Mouse (Mus musculus) urinary bladder, postnatal 14 days (tissue): ENCODE measurements around the gene Kit.

Source experiments
- DNase-seq: peaks from one replicate; pipeline ENCODE4 v3.0.0; 2021; ENCODE audit warnings: low spot score

Gene Kit

GRCm38 (mm10) chr5:75632846-75633640 lies 58.3 kb downstream of the Kit start:
- DNase-seq, result no peak

GRCm38 (mm10) chr5:75635385-75635784 lies 60.7 kb downstream of the Kit start:
- DNase-seq, result no peak

- no peak for DNase-seq
Observed at GRCm38 (mm10) chr5:75640637-75641036, 65.9 kb downstream of the Kit start.

- no peak for DNase-seq
Observed at GRCm38 (mm10) chr5:75647046-75647445, 72.3 kb downstream of the Kit start.

GRCm38 (mm10) chr5:75650566-75650965 lies 75.8 kb downstream of the Kit start:
- no peak for DNase-seq

- no peak for DNase-seq
Observed at GRCm38 (mm10) chr5:75653431-75653830, 78.7 kb downstream of the Kit start.

GRCm38 (mm10) chr5:75658575-75658974 lies 83.9 kb downstream of the Kit start:
- DNase-seq, result no peak

GRCm38 (mm10) chr5:75660342-75660741 lies 85.6 kb downstream of the Kit start:
- DNase-seq, result no peak

- no peak for DNase-seq
Observed at GRCm38 (mm10) chr5:75662466-75662865, 87.8 kb downstream of the Kit start.

GRCm38 (mm10) chr5:75663768-75664167 lies 89.1 kb downstream of the Kit start:
- DNase-seq, result no peak

- no peak for DNase-seq
Observed at GRCm38 (mm10) chr5:75667083-75667482, 92.4 kb downstream of the Kit start.

GRCm38 (mm10) chr5:75671136-75671788 lies 96.5 kb downstream of the Kit start:
- no peak for DNase-seq

- DNase-seq, result no peak
Observed at GRCm38 (mm10) chr5:75676024-75676423, 101.3 kb downstream of the Kit start.

GRCm38 (mm10) chr5:75679896-75680295 lies 105.2 kb downstream of the Kit start:
- DNase-seq, result no peak

GRCm38 (mm10) chr5:75695162-75695809 lies 120.6 kb downstream of the Kit start:
- DNase-seq, result no peak

- no peak for DNase-seq
Observed at GRCm38 (mm10) chr5:75696960-75697359, 122.2 kb downstream of the Kit start.

- no peak for DNase-seq
Observed at GRCm38 (mm10) chr5:75698556-75698955, 123.8 kb downstream of the Kit start.

GRCm38 (mm10) chr5:75699081-75699480 lies 124.4 kb downstream of the Kit start:
- DNase-seq, result no peak

- DNase-seq, result no peak
Observed at GRCm38 (mm10) chr5:75699516-75699915, 124.8 kb downstream of the Kit start.

GRCm38 (mm10) chr5:75701662-75702061 lies 126.9 kb downstream of the Kit start:
- DNase-seq, result no peak

- no peak for DNase-seq
Observed at GRCm38 (mm10) chr5:75702080-75702479, 127.4 kb downstream of the Kit start.

- no peak for DNase-seq
Observed at GRCm38 (mm10) chr5:75704584-75705175, 130.0 kb downstream of the Kit start.

GRCm38 (mm10) chr5:75705421-75705820 lies 130.7 kb downstream of the Kit start:
- no peak for DNase-seq
